12 mouse cellular contexts compared by ENCODE assay signal in genomic region chr6:94651541-94651940, GRCm38 (mm10).
"Had no signal": no experiment of that assay in that cellular context is flagged by ENCODE, and none has a peak within 500 bp of the region (broad histone marks: within the 10 kb centered on the region; RNA-seq: fewer than 3 reads in every experiment).

No protein-coding gene starts in this region.

- ATAC-seq: intestine, embryonic 16.5 days; lung, postnatal 0 days; midbrain, embryonic 15.5 days had no signal

- DNase-seq: kidney, adult 18-20 months; kidney, postnatal 25 days; layer of hippocampus, adult 9-11 months; left cerebral cortex, postnatal 4 days; liver, embryonic 13.5 days; lung, embryonic 14.5 days; right cerebral cortex, adult 18-20 months; right cerebral cortex, postnatal 14 days; right cerebral cortex, postnatal 4 days had no signal
